Mouse (Mus musculus) heart, postnatal 0 days (tissue): ENCODE data around the gene Mrpl24. TPM values are rescaled to one million over a fixed set of nuclear protein-coding genes. Genes with fewer than 3 reads are reported as not detected.
"Not testable (repeated sequence)": the region's sequence is repeated elsewhere in the genome, so short reads cannot be mapped to it uniquely, and the experiment has no call there.

Experiments
- ATAC-seq: fragments of 200-750 bp; cut with Nextera tagmentation; 2 replicates; pipeline ENCODE4 v1.8.0; 2017; ENCODE audit warnings: low read depth, moderate number of reproducible peaks, moderate library complexity; ENCODE audit not compliant: insufficient read depth
- DNase-seq: peaks from one replicate; pipeline ENCODE4 v3.0.0-alpha.2; 2016; ENCODE audit warnings: low spot score
- H3K27ac ChIP-seq: fragments of 300-500 bp; sonication (generic); 2 replicates; pipeline ENCODE4 v1.5.1; 2014; ENCODE audit warnings: low read depth, mild to moderate bottlenecking
- H3K27me3 ChIP-seq: fragments of 300-500 bp; sonication (generic); 2 replicates; pipeline ENCODE4 v1.6.1; 2014; ENCODE audit warnings: low read length, mixed read lengths; ENCODE audit not compliant: control insufficient read depth, insufficient read depth
- H3K36me3 ChIP-seq: fragments of 300-500 bp; sonication (generic); replicated peaks from 2 replicates; pipeline ENCODE4 v1.6.1; 2014; ENCODE audit warnings: low read length, mixed read lengths; ENCODE audit not compliant: control insufficient read depth, insufficient read depth
- H3K4me1 ChIP-seq: fragments of 300-500 bp; sonication (generic); 2 replicates; pipeline ENCODE4 v1.6.1; 2014; ENCODE audit warnings: antibody characterized with exemption; ENCODE audit not compliant: control insufficient read depth, insufficient read depth
- H3K4me2 ChIP-seq: fragments of 300-500 bp; sonication (generic); 2 replicates; pipeline ENCODE4 v1.6.1; 2014; ENCODE audit warnings: low read depth, mild to moderate bottlenecking, low read length, moderate library complexity
- H3K4me3 ChIP-seq: fragments of 300-500 bp; sonication (generic); 2 replicates; pipeline ENCODE4 v1.5.1; 2014; ENCODE audit warnings: low read depth, low read length
- H3K9ac ChIP-seq: fragments of 300-500 bp; sonication (generic); replicated peaks from 2 replicates; pipeline ENCODE4 v1.6.1; 2014; ENCODE audit warnings: low read depth, low read length, mixed read lengths
- H3K9me3 ChIP-seq: fragments of 300-500 bp; sonication (generic); replicated peaks from 2 replicates; pipeline ENCODE4 v1.6.1; 2016; ENCODE audit warnings: low read length; ENCODE audit not compliant: control insufficient read depth
- CTCF ChIP-seq: IDR thresholded peaks from 2 replicates; pipeline ENCODE4 v1.5.1; 2016; ENCODE audit warnings: antibody characterized with exemption, control low read depth, low read depth
- EP300 ChIP-seq: IDR thresholded peaks from 2 replicates; pipeline ENCODE4 v1.6.1; 2016; ENCODE audit warnings: antibody characterized with exemption, low read depth
- WGBS: fragments of 180-500 bp; shearing (Covaris S2); extraction: QIAGEN DNeasy Blood & Tissue Kit; methylation state at CpG from one replicate; pipeline ENCODE4 v1.1.7; 2014; 5-methylcytosine and 5-hydroxymethylcytosine counted together
- polyA plus RNA-seq: library from polyadenylated mRNA; unstranded; fragments of >200 nt; fragmentation: Nextera tagmentation; extraction: Ambion mirVana; gene quantifications from 2 replicates; pipeline ENCODE4 v1.2.1, GENCODE M21; 2015
- total RNA-seq: library from RNA; depleted of rRNA; stranded (reverse); fragments of >200 nt; gene quantifications from 2 replicates; pipeline ENCODE4 v1.2.3, GENCODE M21; 2014; ENCODE audit warnings: low replicate concordance

Gene Mrpl24
- total and polyA plus RNA-seq, 2 experiments from 2014 or later, result 57.1 to 62.3 TPM

- H3K9ac ChIP-seq, result no peak overlapping the region
- H3K27ac ChIP-seq, result no peak overlapping the region
- no peaks in the 10 kb centered on the region for H3K4me1 ChIP-seq
- ATAC-seq, result no peak
- DNase-seq, result no peak
- H3K27me3 ChIP-seq, result no peaks in the 10 kb centered on the region
- no peaks in the 10 kb centered on the region for H3K36me3 ChIP-seq
- H3K9me3 ChIP-seq, result no peaks in the 10 kb centered on the region
- H3K4me3 ChIP-seq, result no peak overlapping the region
- 80% methylated on average over 3 of the region's 3 CpGs for WGBS
- TF ChIP-seq EP300 (no peak), CTCF (no peak)
- H3K4me2 ChIP-seq, result no peak overlapping the region
Measured at GRCm38 (mm10) chr3:87899776-87900175, 19.5 kb upstream of the Mrpl24 start.

- 0% methylated on average over 1 of the region's 1 CpGs for WGBS
- H3K9ac ChIP-seq, result no peak overlapping the region
- H3K27me3 ChIP-seq, result no peaks in the 10 kb centered on the region
- H3K27ac ChIP-seq, result no peak overlapping the region
- TF ChIP-seq CTCF (no peak), EP300 (no peak)
- no peak overlapping the region for H3K4me3 ChIP-seq
- no peaks in the 10 kb centered on the region for H3K4me1 ChIP-seq
- H3K36me3 ChIP-seq, result no peaks in the 10 kb centered on the region
- DNase-seq, result no peak
- no peak overlapping the region for H3K4me2 ChIP-seq
- ATAC-seq, result no peak
- no peaks in the 10 kb centered on the region for H3K9me3 ChIP-seq
Measured at GRCm38 (mm10) chr3:87901036-87901624, 18.2 kb upstream of the Mrpl24 start.

GRCm38 (mm10) chr3:87901959-87902358 is 17.3 kb upstream of the Mrpl24 start:
- 79% methylated on average over 5 of the region's 6 CpGs for WGBS

GRCm38 (mm10) chr3:87903821-87904220 is 15.5 kb upstream of the Mrpl24 start:
- DNase-seq, result no peak
- 60% methylated on average over 5 of the region's 5 CpGs for WGBS
- ATAC-seq, result no peak
- Histone ChIP-seq H3K27ac (no peak overlapping the region), H3K9me3 (no peaks in the 10 kb centered on the region), H3K9ac (no peak overlapping the region), H3K36me3 (no peaks in the 10 kb centered on the region), H3K27me3 (no peaks in the 10 kb centered on the region), H3K4me1 (peaks cover 15% of the 10 kb centered on the region), H3K4me3 (no peak overlapping the region), H3K4me2 (no peak overlapping the region)
- TF ChIP-seq CTCF, result no peak
- TF ChIP-seq EP300, result no peak

More at GRCm38 (mm10) chr3:87901959-87902358, 17.3 kb upstream of the Mrpl24 start:
- not testable (repeated sequence) for H3K27ac ChIP-seq, H3K9me3 ChIP-seq, H3K4me3 ChIP-seq, H3K4me1 ChIP-seq, H3K27me3 ChIP-seq, ATAC-seq, H3K36me3 ChIP-seq, H3K4me2 ChIP-seq, DNase-seq, H3K9ac ChIP-seq

GRCm38 (mm10) chr3:87905880-87906485 is 13.3 kb upstream of the Mrpl24 start, which contains the start of gene Hdgf:
TSS of gene Hdgf (plus strand) at chr3:87906321.
- peak; percentile 48; the same call in 1 of the 2 replicates for TF ChIP-seq EP300
- TF ChIP-seq CTCF, result peak; percentile 30

GRCm38 (mm10) chr3:87906601-87906980 is 12.7 kb upstream of the Mrpl24 start:
- ATAC-seq (peak; percentile 28), DNase-seq (no peak)
- Histone ChIP-seq H3K4me1 (peaks cover 36% of the 10 kb centered on the region), H3K9me3 (no peaks in the 10 kb centered on the region), H3K36me3 (no peaks in the 10 kb centered on the region), H3K9ac (peak overlapping the region; percentile 94), H3K4me3 (peak overlapping the region; percentile 96), H3K27ac (peak overlapping the region; percentile 96), H3K4me2 (peak overlapping the region; percentile 78), H3K27me3 (no peaks in the 10 kb centered on the region)
- WGBS, result under 1% methylated on average over 40 of the region's 47 CpGs
- TF ChIP-seq EP300 (no peak), CTCF (no peak)

More at GRCm38 (mm10) chr3:87905880-87906485, 13.3 kb upstream of the Mrpl24 start, which contains the start of gene Hdgf:
- Histone ChIP-seq H3K36me3 (no peaks in the 10 kb centered on the region), H3K27me3 (no peaks in the 10 kb centered on the region), H3K4me1 (peaks cover 31% of the 10 kb centered on the region), H3K9me3 (no peaks in the 10 kb centered on the region), H3K27ac (peak within 1 kb of the TSS; percentile 96), H3K4me3 (peak within 1 kb of the TSS; percentile 96), H3K4me2 (peak within 1 kb of the TSS; percentile 78), H3K9ac (peak within 1 kb of the TSS; percentile 94)
- ATAC-seq (peak; percentile 94), DNase-seq (peak; percentile 97)
- under 1% methylated on average over 56 of the region's 57 CpGs for WGBS
